Mouse (Mus musculus) lung, postnatal 10 days (tissue): ENCODE measurements around the gene Cnp.
"Not testable (repeated sequence)": the region's sequence is repeated elsewhere in the genome, so short reads cannot be mapped to it uniquely, and the experiment has no call there.

Experiments
- DNase-seq: peaks from one replicate; pipeline ENCODE4 v3.0.0; 2021

Gene Cnp

DNA sequence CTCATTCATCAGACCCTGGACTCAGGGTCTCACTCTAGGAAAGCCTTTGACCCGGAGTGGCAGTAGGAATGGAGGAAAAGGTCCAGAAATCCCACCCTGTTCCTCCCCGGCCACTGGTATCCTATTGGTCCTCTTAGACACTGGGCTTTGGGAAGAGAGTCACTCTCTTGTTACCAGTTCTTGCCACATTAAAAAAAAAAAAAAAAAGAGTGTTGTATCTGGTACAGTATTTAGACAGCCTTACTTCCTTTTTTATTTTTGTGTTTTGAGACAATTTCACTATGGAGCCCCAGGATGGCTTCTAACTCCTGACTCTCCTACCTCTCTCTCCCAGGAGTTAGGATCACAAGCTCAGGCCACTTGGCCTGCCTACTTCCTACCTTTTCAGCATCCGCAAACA is 17.1 kb upstream of the Cnp start:
- no peak for DNase-seq

DNA sequence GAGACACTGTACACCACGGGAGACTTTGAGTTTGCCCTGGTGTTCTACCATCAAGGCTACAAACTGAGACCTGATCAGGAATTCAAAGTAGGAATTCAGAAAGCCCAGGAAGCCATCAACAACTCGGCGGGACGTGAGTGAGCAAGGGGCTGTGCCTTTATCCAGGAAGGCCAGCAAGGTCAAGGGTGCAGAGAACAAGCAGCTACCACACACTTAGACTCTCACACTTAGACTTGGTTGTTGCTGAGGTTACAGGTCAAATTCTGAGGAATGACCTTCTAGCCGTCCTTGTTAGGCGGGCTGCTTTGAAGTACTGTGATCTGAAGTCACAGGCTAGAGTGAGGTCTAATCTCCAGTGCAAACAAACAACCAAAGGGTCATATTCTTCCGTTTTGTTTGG is 15.2 kb upstream of the Cnp start:
- no peak for DNase-seq

DNA sequence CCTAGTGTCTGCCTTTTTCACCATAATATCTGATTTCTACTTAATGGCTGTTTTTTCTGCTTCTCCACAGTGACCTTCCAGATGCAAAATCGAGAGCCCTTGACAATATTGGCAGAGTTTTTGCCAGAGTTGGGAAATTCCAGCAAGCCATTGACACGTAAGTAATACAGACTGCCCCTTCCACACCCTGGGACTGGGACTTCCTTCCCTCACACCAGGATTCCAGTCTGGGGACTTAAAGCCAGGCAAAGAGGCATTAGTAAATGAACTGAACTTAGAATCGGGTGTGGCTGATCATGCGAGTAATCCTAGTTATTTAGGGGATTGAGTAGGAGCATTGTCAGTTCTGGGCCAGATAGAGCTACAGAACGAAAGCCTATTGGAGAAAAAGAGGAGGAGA is 13.0 kb upstream of the Cnp start:
- no peak for DNase-seq

- no peak for DNase-seq
These were observed 10.4 kb upstream of the Cnp start for GRCm38 (mm10) chr11:100564297-100564696.

DNA sequence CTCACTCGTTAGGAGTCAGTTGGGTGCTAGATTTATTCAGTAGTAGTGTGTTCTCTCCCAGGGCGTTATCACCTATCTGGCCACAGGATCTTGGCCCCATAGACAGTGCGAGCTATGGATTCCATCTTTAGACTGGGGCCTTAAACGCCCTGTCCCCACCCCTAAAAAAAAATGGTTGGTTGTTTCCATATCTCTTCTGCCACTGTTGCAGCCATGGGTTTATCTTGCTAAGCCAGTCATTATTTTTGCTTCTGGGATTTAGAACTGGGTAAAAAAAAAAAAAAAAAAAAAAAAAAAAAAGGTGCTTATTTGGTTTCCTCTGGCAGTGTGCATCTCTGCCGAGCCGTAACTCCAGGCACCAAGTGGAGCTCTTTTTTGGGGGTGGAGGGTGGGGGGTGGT is 10.0 kb upstream of the Cnp start:
- no peak for DNase-seq

GRCm38 (mm10) chr11:100567229-100567628 is 7.5 kb upstream of the Cnp start:
- no peak for DNase-seq

GRCm38 (mm10) chr11:100567815-100568245 is 6.9 kb upstream of the Cnp start:
- DNase-seq, result peak; percentile 36

- DNase-seq, result no peak
These were observed 6.0 kb upstream of the Cnp start for GRCm38 (mm10) chr11:100568692-100569091.

DNA sequence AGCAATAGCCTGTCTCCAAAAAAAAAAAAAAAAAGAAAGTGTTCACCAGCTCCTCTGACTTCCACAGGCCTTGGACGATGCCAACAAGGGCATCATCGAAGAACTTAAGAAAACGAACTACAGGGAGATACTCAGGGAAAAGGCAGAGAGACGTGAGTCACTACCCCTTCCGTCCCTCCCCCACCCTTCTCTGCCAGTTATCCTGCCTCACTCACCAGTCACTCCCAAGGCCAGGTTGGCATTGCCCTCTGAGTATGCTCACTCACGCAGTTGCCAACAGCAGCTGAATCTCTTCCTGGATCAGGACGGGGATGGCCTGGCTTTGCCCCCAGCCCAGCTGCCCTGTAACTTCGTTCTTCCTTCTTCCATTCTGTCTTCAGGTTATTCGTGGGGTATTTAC is 4.9 kb upstream of the Cnp start:
- DNase-seq, result no peak

DNA sequence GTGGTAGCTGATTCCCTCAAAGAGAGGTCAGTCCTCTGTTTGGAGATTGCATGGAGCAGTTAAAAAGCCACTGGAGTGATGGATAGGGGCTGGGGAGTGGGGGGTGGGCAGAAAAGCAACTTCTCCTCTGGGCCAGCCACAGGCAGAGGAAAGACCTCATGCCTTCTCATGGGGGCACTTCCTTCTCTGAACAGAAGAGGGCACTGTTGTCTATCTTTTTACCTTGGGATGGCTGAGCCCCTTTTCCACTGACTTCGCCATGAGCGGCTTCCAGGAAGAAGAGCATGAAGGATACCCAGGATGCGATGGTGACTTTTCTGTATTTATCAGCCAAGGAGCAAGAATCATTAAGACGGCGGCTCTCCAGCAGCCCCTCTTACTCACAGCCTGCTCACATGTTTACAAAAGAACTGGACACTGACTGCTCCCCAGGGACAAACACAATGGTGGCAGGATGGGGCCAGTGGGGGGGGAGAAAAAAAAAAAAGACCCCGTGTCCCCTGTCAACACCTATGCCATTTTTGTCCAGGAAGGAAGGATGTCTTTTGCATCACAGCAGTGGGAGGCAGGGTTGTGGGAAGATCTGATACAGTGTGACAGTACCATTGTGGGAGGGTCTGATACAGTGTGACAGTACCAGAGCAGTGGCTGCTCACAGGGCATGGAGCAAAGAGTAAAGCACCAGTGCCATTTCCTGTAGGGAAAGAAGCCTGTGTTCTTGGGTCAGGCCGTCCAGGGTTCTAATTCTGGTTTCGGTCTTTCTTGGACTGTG is 4.1 kb upstream of the Cnp start:
- peak; percentile 89 for DNase-seq

- peak; percentile 24 for DNase-seq
These were observed 3.5 kb upstream of the Cnp start for GRCm38 (mm10) chr11:100571202-100571567.

DNA sequence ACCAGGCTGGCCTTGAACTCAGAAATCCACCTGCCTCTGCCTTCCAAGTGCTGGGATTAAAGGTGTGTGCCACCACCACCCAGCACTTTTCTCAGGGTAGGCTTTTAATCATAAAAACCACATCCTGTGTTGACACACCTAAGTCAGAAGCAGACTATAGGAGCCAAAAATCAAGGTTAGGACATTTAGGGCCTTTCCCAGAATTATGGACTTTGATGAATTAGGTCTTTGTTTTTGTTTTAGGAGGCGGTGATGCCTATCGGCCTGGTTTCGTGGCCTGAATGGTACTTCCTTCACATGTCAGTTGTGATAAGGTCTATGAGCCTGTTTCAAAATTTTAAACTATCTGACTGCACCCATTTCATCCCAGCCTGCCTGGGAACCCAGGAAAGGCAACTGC is 516 bp upstream of the Cnp start:
- no peak for DNase-seq

GRCm38 (mm10) chr11:100575484-100575855 is 766 bp downstream of the Cnp start:
- peak; percentile 22 for DNase-seq

DNA sequence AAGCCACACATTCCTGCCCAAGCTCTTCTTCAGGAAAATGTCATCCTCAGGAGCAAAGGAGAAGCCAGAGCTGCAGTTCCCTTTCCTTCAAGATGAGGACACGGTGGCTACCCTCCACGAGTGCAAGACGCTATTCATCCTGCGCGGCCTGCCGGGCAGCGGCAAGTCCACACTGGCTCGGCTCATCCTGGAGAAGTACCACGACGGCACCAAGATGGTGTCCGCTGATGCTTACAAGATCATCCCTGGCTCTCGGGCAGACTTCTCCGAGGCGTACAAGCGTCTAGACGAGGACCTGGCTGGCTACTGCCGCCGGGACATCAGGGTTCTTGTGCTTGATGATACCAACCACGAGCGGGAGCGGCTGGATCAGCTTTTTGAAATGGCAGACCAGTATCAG is 1.6 kb downstream of the Cnp start:
- DNase-seq, result no peak

DNA sequence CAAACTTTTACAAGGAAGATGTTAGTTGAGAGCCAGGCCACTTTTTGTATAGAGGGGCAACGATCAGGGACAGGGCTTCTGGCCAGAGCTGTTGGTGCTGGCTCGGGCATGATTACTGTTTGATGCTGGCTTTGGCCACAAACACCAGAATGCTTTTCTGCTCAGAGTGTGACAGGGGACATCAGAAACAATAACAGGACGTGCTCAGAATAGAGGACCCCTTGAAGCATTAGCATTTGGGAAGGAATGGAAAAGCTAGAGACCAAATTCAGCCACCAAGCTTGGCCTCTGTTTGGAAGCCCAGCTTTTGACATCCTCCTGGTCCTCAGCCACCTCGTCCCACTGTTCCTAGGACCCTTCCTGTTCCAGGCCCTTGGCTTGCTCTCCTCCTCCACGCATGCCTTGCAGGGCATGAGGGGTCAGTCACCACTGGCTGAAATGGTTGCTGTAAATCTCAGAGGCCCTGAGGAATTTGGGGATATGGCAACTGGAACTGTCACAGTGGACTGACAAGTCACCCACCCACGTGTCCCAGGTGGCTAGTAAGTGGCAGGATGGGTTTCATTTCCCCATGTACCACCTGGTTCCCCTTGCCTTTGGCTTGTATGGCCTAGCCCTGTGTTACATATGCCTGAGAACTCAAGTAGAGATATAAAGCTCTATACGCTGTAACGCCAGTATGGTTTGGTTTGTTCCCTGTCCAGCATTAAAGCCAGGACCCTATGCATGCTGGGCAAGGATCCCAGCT is 3.3 kb downstream of the Cnp start:
- no peak for DNase-seq

- no peak for DNase-seq
These were observed 4.6 kb downstream of the Cnp start for GRCm38 (mm10) chr11:100579116-100579799.

DNA sequence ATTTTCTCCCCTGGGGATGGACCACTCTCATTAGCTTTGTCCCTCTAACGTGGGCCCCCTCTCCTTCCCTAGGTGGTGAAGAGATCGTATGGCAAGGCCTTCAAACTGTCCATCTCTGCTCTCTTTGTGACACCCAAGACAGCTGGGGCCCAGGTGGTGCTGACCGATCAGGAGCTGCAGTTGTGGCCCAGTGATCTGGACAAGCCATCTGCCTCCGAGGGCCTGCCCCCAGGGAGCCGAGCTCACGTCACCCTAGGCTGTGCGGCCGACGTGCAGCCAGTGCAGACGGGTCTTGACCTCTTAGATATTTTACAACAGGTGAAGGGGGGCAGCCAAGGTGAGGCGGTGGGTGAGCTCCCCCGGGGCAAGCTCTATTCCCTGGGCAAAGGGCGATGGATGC is 5.6 kb downstream of the Cnp start:
- no peak for DNase-seq

DNA sequence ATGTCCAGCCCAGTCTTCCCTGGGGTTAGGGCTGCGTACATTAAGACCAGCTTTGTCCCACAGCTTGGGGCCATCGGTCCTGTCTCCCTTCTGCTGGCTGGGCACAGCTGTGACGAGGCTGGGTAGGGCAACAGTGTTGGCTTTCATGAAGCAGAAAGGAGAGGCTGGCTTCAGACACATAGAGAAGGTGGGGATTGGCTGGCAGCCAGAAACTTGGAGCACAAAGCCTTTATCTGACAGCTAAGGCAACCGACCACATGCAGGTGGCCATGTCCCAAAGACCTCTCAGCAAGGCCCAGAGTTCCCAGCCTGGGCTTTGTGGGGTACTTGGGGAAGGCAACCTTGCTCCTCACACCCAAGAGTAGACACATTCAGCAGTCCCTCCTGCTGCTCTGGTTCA is 7.1 kb downstream of the Cnp start:
- DNase-seq, result no peak

GRCm38 (mm10) chr11:100582413-100582812 is 7.7 kb downstream of the Cnp start:
- not testable (repeated sequence) for DNase-seq

GRCm38 (mm10) chr11:100582836-100583235 is 8.1 kb downstream of the Cnp start:
- no peak for DNase-seq

DNA sequence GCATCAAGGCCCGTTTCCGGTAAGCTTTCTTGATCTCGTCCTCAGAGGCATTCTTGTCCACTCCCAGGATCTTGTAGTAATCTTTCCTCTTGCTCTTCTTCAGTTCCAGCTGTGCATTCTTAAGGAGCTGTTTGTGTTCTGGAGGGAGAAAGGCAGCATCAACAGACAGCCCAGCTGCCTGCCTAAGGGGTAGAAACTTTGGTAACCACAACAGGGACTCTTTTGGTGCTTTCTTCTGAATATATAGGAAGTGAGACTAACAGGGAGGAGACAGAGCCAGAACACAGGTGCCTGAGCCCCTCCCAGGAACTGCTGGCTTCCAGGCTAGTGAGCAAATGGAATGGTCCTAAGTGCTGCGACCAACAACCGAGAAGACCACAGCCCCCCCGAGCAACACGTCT is 9.9 kb downstream of the Cnp start:
- no peak for DNase-seq

- no peak for DNase-seq
These were observed 10.4 kb downstream of the Cnp start for GRCm38 (mm10) chr11:100585148-100585547.

DNA sequence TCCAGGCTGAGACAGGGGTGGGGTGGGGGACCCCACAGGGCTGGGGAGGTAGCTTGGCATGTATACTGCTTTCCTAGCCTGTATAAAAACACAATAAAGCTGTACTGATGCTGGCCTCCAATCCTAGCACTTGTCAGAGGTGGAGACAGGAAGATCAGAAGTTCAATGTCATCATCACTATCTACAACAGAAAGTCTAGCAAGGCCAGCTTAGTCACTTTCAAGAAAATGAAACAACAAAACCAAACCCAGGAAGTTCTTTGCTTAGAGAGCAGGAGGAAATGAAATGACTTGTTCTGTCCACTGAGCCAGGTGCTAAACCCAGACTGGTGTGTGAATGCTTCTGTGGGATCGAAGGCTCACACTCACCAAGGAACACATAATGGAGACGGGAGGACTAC is 13.8 kb downstream of the Cnp start:
- DNase-seq, result no peak
